ENCODE assay signal across 9 mouse cellular contexts in the genomic region with DNA sequence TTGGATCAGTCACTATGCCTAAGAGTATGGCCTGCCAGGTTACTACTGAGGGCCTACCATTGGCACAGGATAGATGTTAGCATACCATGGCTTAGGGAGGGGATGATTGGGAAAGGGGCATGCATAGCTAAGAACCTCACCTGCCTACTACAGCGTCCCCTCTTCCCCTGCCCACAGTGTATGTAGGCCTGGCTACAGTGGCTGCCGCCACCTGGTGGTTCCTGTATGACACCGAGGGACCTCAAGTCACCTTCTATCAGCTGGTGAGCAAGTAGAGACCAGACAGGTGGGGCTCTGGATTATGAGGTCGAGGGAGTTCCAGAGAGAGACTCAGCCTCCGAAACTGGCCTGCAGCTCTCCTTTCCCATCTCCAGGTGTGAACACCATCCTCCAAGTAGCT. TPM values are rescaled to one million over a fixed set of nuclear protein-coding genes. Genes with fewer than 3 reads are reported as not detected.
DNase-seq lines count a peak whose midpoint lies in the region; ATAC-seq and TF ChIP-seq lines count a peak whose summit lies in the region.
"Had no signal": no experiment of that assay in that cellular context is flagged by ENCODE, and none has a peak within 500 bp of the region (broad histone marks: within the 10 kb centered on the region; RNA-seq: fewer than 3 reads in every experiment).

No protein-coding gene starts in this region.

- H3K4me2 ChIP-seq in hindbrain, postnatal 0 days (ENCODE audit: low read depth, low read length), result no peak overlapping the region
- H3K4me2 ChIP-seq in hindbrain, embryonic 12.5 days (replicated peaks), result no peak overlapping the region
- H3K4me2 ChIP-seq in midbrain, embryonic 11.5 days, result no peak overlapping the region
- no peak overlapping the region for H3K4me2 ChIP-seq in midbrain, embryonic 14.5 days (ENCODE audit: low read length)
- no peak overlapping the region for H3K4me2 ChIP-seq in hindbrain, embryonic 13.5 days
- H3K4me2 ChIP-seq: liver, embryonic 15.5 days had no signal

- 54% methylated on average over 5 of the region's 5 CpGs for WGBS in hindbrain, postnatal 0 days
- WGBS in hindbrain, embryonic 12.5 days, result 53% methylated on average over 5 of the region's 5 CpGs
- WGBS in midbrain, embryonic 11.5 days, result 45% methylated on average over 5 of the region's 5 CpGs
- 46% methylated on average over 5 of the region's 5 CpGs for WGBS in midbrain, embryonic 14.5 days
- 48% methylated on average over 5 of the region's 5 CpGs for WGBS in hindbrain, embryonic 13.5 days

- H3K27me3 ChIP-seq in hindbrain, postnatal 0 days (ENCODE audit: insufficient read depth, low read length), result no peaks in the 10 kb centered on the region
- no peaks in the 10 kb centered on the region for H3K27me3 ChIP-seq in hindbrain, embryonic 12.5 days
- H3K27me3 ChIP-seq in midbrain, embryonic 11.5 days (ENCODE audit: control insufficient read depth, insufficient read depth, low read length), result no peaks in the 10 kb centered on the region
- H3K27me3 ChIP-seq in midbrain, embryonic 14.5 days (ENCODE audit: control insufficient read depth, insufficient read depth, low read length), result no peaks in the 10 kb centered on the region
- H3K27me3 ChIP-seq in hindbrain, embryonic 13.5 days, result 0 out of 2 replicates have a peak, but pooled peaks cover 4% of the 10 kb centered on the region
- H3K27me3 ChIP-seq: liver, embryonic 15.5 days had no signal

- H3K4me3 ChIP-seq in hindbrain, postnatal 0 days (ENCODE audit: low read length), result no peak overlapping the region
- H3K4me3 ChIP-seq in hindbrain, embryonic 12.5 days, result no peak overlapping the region
- H3K4me3 ChIP-seq in midbrain, embryonic 11.5 days (ENCODE audit: low read depth, low read length), result no peak overlapping the region
- H3K4me3 ChIP-seq in midbrain, embryonic 14.5 days (replicated peaks; ENCODE audit: low read depth, low read length), result no peak overlapping the region
- H3K4me3 ChIP-seq in bone marrow macrophage, adult 2 months (ENCODE audit: insufficient read depth, low read length), result no peak overlapping the region
- no peak overlapping the region for H3K4me3 ChIP-seq in hindbrain, embryonic 13.5 days
- H3K4me3 ChIP-seq: liver, embryonic 15.5 days had no signal

- TF ChIP-seq CTCF in hindbrain, postnatal 0 days (IDR thresholded peaks at IDR 0.05; ENCODE audit: low read depth), result peak; percentile 56
- peak; percentile 42; the same call in 1 of the 2 replicates for TF ChIP-seq CTCF in bone marrow macrophage, adult 2 months (IDR thresholded peaks at IDR 0.05; ENCODE audit: low read depth, low read length)

- no peaks in the 10 kb centered on the region for H3K36me3 ChIP-seq in hindbrain, postnatal 0 days (ENCODE audit: insufficient read depth, low read length)
- H3K36me3 ChIP-seq in hindbrain, embryonic 12.5 days, result no peaks in the 10 kb centered on the region
- H3K36me3 ChIP-seq in midbrain, embryonic 11.5 days (ENCODE audit: control insufficient read depth, insufficient read depth, low read length), result no peaks in the 10 kb centered on the region
- no peaks in the 10 kb centered on the region for H3K36me3 ChIP-seq in midbrain, embryonic 14.5 days (ENCODE audit: control insufficient read depth, insufficient read depth, low read length)
- no peaks in the 10 kb centered on the region for H3K36me3 ChIP-seq in hindbrain, embryonic 13.5 days
- H3K36me3 ChIP-seq: liver, embryonic 15.5 days had no signal

- no peak for TF ChIP-seq POLR2A in bone marrow macrophage, adult 2 months (IDR thresholded peaks at IDR 0.05; ENCODE audit: borderline replicate concordance, low read depth, low read length)

- no peaks in the 10 kb centered on the region for H3K9me3 ChIP-seq in hindbrain, postnatal 0 days (ENCODE audit: low read length)
- no peaks in the 10 kb centered on the region for H3K9me3 ChIP-seq in hindbrain, embryonic 12.5 days (replicated peaks)
- no peaks in the 10 kb centered on the region for H3K9me3 ChIP-seq in midbrain, embryonic 11.5 days (ENCODE audit: control insufficient read depth, low read length)
- no peaks in the 10 kb centered on the region for H3K9me3 ChIP-seq in midbrain, embryonic 14.5 days (ENCODE audit: control insufficient read depth, low read length)
- no peaks in the 10 kb centered on the region for H3K9me3 ChIP-seq in hindbrain, embryonic 13.5 days
- H3K9me3 ChIP-seq: liver, embryonic 15.5 days had no signal

- H3K27ac ChIP-seq in hindbrain, postnatal 0 days, result no peak overlapping the region
- no peak overlapping the region for H3K27ac ChIP-seq in hindbrain, embryonic 12.5 days
- no peak overlapping the region for H3K27ac ChIP-seq in midbrain, embryonic 11.5 days (ENCODE audit: low read depth, low read length)
- no peak overlapping the region for H3K27ac ChIP-seq in midbrain, embryonic 14.5 days (replicated peaks; ENCODE audit: low read depth, low read length)
- no peak overlapping the region for H3K27ac ChIP-seq in bone marrow macrophage, adult 2 months (ENCODE audit: insufficient read depth, low read depth, low read length)
- H3K27ac ChIP-seq in hindbrain, embryonic 13.5 days, result no peak overlapping the region
- H3K27ac ChIP-seq: liver, embryonic 15.5 days had no signal

- DNase-seq in hindbrain, postnatal 0 days (ENCODE audit: low spot score), result no peak
- DNase-seq in midbrain, embryonic 11.5 days (ENCODE audit: low spot score, missing footprints), result peak; percentile 39
- DNase-seq in midbrain, embryonic 14.5 days, result no peak
- DNase-seq in thymus, postnatal 14 days, result peak; percentile 58
- no peak for DNase-seq in layer of hippocampus, postnatal 25 days (ENCODE audit: extremely low spot score in 1 of 2, low spot score in 1 of 2)

- H3K4me1 ChIP-seq in hindbrain, postnatal 0 days (ENCODE audit: insufficient read depth, low read length), result no peaks in the 10 kb centered on the region
- H3K4me1 ChIP-seq in hindbrain, embryonic 12.5 days, result no peaks in the 10 kb centered on the region
- H3K4me1 ChIP-seq in midbrain, embryonic 11.5 days (ENCODE audit: control insufficient read depth, insufficient read depth, low read length), result no peaks in the 10 kb centered on the region
- H3K4me1 ChIP-seq in midbrain, embryonic 14.5 days (ENCODE audit: control insufficient read depth, insufficient read depth, low read length), result no peaks in the 10 kb centered on the region
- H3K4me1 ChIP-seq in bone marrow macrophage, adult 2 months (ENCODE audit: control insufficient read depth, insufficient read depth, low read length), result no peaks in the 10 kb centered on the region
- H3K4me1 ChIP-seq in hindbrain, embryonic 13.5 days (replicated peaks), result no peaks in the 10 kb centered on the region

- no peak overlapping the region for H3K9ac ChIP-seq in hindbrain, postnatal 0 days (replicated peaks; ENCODE audit: low read length)
- no peak overlapping the region for H3K9ac ChIP-seq in hindbrain, embryonic 12.5 days
- H3K9ac ChIP-seq in midbrain, embryonic 11.5 days (ENCODE audit: low read length), result no peak overlapping the region
- no peak overlapping the region for H3K9ac ChIP-seq in midbrain, embryonic 14.5 days (replicated peaks; ENCODE audit: low read length)
- H3K9ac ChIP-seq in hindbrain, embryonic 13.5 days, result no peak overlapping the region
- H3K9ac ChIP-seq: liver, embryonic 15.5 days had no signal

- no peak for ATAC-seq in hindbrain, postnatal 0 days
- ATAC-seq in hindbrain, embryonic 12.5 days (ENCODE audit: low FRiP score), result no peak
- ATAC-seq in midbrain, embryonic 11.5 days (ENCODE audit: low FRiP score), result no peak
- no peak for ATAC-seq in midbrain, embryonic 14.5 days (ENCODE audit: low FRiP score, low TSS enrichment)
- ATAC-seq in hindbrain, embryonic 13.5 days (ENCODE audit: low FRiP score), result no peak

RNA-seq across cellular contexts. Expression of gene P2rx1, which starts 15.6 kb away (rescaled TPM):
- 0.32 and 1.3 TPM in 2 replicates for total RNA-seq in hindbrain, postnatal 0 days (2014; rRNA removed)
- 0.45 and 0.60 TPM in 2 replicates for polyA plus RNA-seq in hindbrain, postnatal 0 days (2015; fragmentation: Nextera tagmentation; extraction: Ambion mirVana)
- 0.81 and 1.2 TPM in 2 replicates for polyA plus RNA-seq in hindbrain, embryonic 12.5 days (2016; fragmentation: Nextera tagmentation; extraction: Ambion mirVana)
- polyA plus RNA-seq in midbrain, embryonic 11.5 days (2014; fragmentation: Nextera tagmentation; extraction: Ambion mirVana), result 1.2 and 1.3 TPM in 2 replicates
- 0.36 and 0.41 TPM in 2 replicates for polyA plus RNA-seq in midbrain, embryonic 14.5 days (2014; fragmentation: Nextera tagmentation; extraction: Ambion mirVana)
- 0.39 TPM in 1 of 2 replicates, not detected in the other for polyA plus RNA-seq in bone marrow macrophage, adult 2 months (2012; ENCODE audit: insufficient read depth, insufficient read length, missing spikeins)
- 0.65 TPM in 2 replicates for polyA plus RNA-seq in hindbrain, embryonic 13.5 days (2015; fragmentation: Nextera tagmentation; extraction: Ambion mirVana)
- under 1 TPM; 0.54 to 0.69 TPM for total RNA-seq in layer of hippocampus, postnatal 25 days (2021)

RNA-seq across cellular contexts. Expression of gene Atp2a3, which starts 22.3 kb away (rescaled TPM):
- total RNA-seq in hindbrain, postnatal 0 days (2014; rRNA removed), result 2.4 and 4.6 TPM in 2 replicates
- 2.4 and 2.7 TPM in 2 replicates for polyA plus RNA-seq in hindbrain, postnatal 0 days (2015; fragmentation: Nextera tagmentation; extraction: Ambion mirVana)
- 2.2 and 2.4 TPM in 2 replicates for polyA plus RNA-seq in hindbrain, embryonic 12.5 days (2016; fragmentation: Nextera tagmentation; extraction: Ambion mirVana)
- 0.59 and 0.95 TPM in 2 replicates for polyA plus RNA-seq in midbrain, embryonic 11.5 days (2014; fragmentation: Nextera tagmentation; extraction: Ambion mirVana)
- polyA plus RNA-seq in midbrain, embryonic 14.5 days (2014; fragmentation: Nextera tagmentation; extraction: Ambion mirVana), result 0.55 and 0.91 TPM in 2 replicates
- polyA plus RNA-seq in bone marrow macrophage, adult 2 months (2012; ENCODE audit: insufficient read depth, insufficient read length, missing spikeins), result 6.7 TPM in 2 replicates
- polyA plus RNA-seq in hindbrain, embryonic 13.5 days (2015; fragmentation: Nextera tagmentation; extraction: Ambion mirVana), result 1.3 and 1.4 TPM in 2 replicates
- total RNA-seq in layer of hippocampus, postnatal 25 days (2021), result 1 to 10 TPM; 4.9 to 6.6 TPM

RNA-seq across cellular contexts. Expression of gene Camkk1, which starts 35.5 kb away (rescaled TPM):
- total RNA-seq in hindbrain, postnatal 0 days (2014; rRNA removed), result 27.4 and 32.5 TPM in 2 replicates
- polyA plus RNA-seq in hindbrain, postnatal 0 days (2015; fragmentation: Nextera tagmentation; extraction: Ambion mirVana), result 26.5 and 26.7 TPM in 2 replicates
- polyA plus RNA-seq in hindbrain, embryonic 12.5 days (2016; fragmentation: Nextera tagmentation; extraction: Ambion mirVana), result 13.3 and 13.6 TPM in 2 replicates
- polyA plus RNA-seq in midbrain, embryonic 11.5 days (2014; fragmentation: Nextera tagmentation; extraction: Ambion mirVana), result 3.7 and 4.2 TPM in 2 replicates
- 11.0 and 16.6 TPM in 2 replicates for polyA plus RNA-seq in midbrain, embryonic 14.5 days (2014; fragmentation: Nextera tagmentation; extraction: Ambion mirVana)
- not detected in 2 replicates for polyA plus RNA-seq in bone marrow macrophage, adult 2 months (2012; ENCODE audit: insufficient read depth, insufficient read length, missing spikeins)
- 21.5 and 23.1 TPM in 2 replicates for polyA plus RNA-seq in hindbrain, embryonic 13.5 days (2015; fragmentation: Nextera tagmentation; extraction: Ambion mirVana)
- total RNA-seq in layer of hippocampus, postnatal 25 days (2021), result 100 to 1,000 TPM; 128 to 155 TPM

Comparison
In these comparisons a context has a peak if more than half of its experiments do, and no peak if none do; other contexts are left out.
1. DNase-seq: peak in midbrain, embryonic 11.5 days (single experiment) and thymus, postnatal 14 days (single experiment); none in hindbrain, postnatal 0 days (single experiment), midbrain, embryonic 14.5 days (single experiment) and layer of hippocampus, postnatal 25 days (0 of 2).